Mouse (Mus musculus) T-cell, adult 2 months (primary cell): ENCODE data around the gene Krtap17-1.

ENCODE experiments used
- DNase-seq: peaks from one replicate; pipeline ENCODE4 v3.0.0; 2022; ENCODE audit warnings: low spot score

Krtap17-1 gene

GRCm38 (mm10) chr11:99993620-99994383 lies at the start of gene Krtap17-1:
TSS of gene Krtap17-1 (minus strand) at chr11:99993994.
- no peak for DNase-seq

- no peak for DNase-seq
Observed at GRCm38 (mm10) chr11:100041454-100041853, 47.7 kb upstream of the Krtap17-1 start, which contains the start of gene Krt34. TSS of gene Krt34 (minus strand) at chr11:100041554.

GRCm38 (mm10) chr11:100029768-100030167 lies 36.0 kb upstream of the Krtap17-1 start, which contains the start of gene Krt33b:
TSS of gene Krt33b (minus strand) at chr11:100029868.
- no peak for DNase-seq

- no peak for DNase-seq
Observed at GRCm38 (mm10) chr11:100021438-100021837, 27.6 kb upstream of the Krtap17-1 start.

- no peak for DNase-seq
Observed at GRCm38 (mm10) chr11:100019466-100019865, 25.7 kb upstream of the Krtap17-1 start.

GRCm38 (mm10) chr11:100016112-100016511 lies 22.3 kb upstream of the Krtap17-1 start, which contains the start of gene Krt33a:
TSS of gene Krt33a (minus strand) at chr11:100016212.
- DNase-seq = no peak

- no peak for DNase-seq
Observed at GRCm38 (mm10) chr11:100013691-100014171, 19.9 kb upstream of the Krtap17-1 start.

- no peak for DNase-seq
Observed at GRCm38 (mm10) chr11:100010682-100011081, 16.9 kb upstream of the Krtap17-1 start.

GRCm38 (mm10) chr11:100008336-100008735 lies 14.5 kb upstream of the Krtap17-1 start:
- no peak for DNase-seq

GRCm38 (mm10) chr11:100006624-100007023 lies 12.8 kb upstream of the Krtap17-1 start:
- DNase-seq = no peak

- no peak for DNase-seq
Observed at GRCm38 (mm10) chr11:100005905-100006304, 12.1 kb upstream of the Krtap17-1 start.

GRCm38 (mm10) chr11:100004846-100005245 lies 11.1 kb upstream of the Krtap17-1 start:
- no peak for DNase-seq

- no peak for DNase-seq
Observed at GRCm38 (mm10) chr11:99999091-99999490, 5.3 kb upstream of the Krtap17-1 start.

- DNase-seq = no peak
Observed at GRCm38 (mm10) chr11:99994384-99994661, 529 bp upstream of the Krtap17-1 start.

- DNase-seq = no peak
Observed at GRCm38 (mm10) chr11:99990571-99990970, 3.2 kb downstream of the Krtap17-1 start.

- no peak for DNase-seq
Observed at GRCm38 (mm10) chr11:99989881-99990405, 3.9 kb downstream of the Krtap17-1 start.

GRCm38 (mm10) chr11:99988530-99988929 lies 5.3 kb downstream of the Krtap17-1 start:
- no peak for DNase-seq

- DNase-seq = no peak
Observed at GRCm38 (mm10) chr11:99986180-99986647, 7.6 kb downstream of the Krtap17-1 start, which contains the start of gene Krtap16-1. TSS of gene Krtap16-1 (minus strand) at chr11:99986597.

- no peak for DNase-seq
Observed at GRCm38 (mm10) chr11:99985291-99986092, 8.3 kb downstream of the Krtap17-1 start.

- no peak for DNase-seq
Observed at GRCm38 (mm10) chr11:99983442-99983841, 10.4 kb downstream of the Krtap17-1 start.

- no peak for DNase-seq
Observed at GRCm38 (mm10) chr11:99982731-99983130, 11.1 kb downstream of the Krtap17-1 start.

- DNase-seq = no peak
Observed at GRCm38 (mm10) chr11:99978953-99979352, 14.8 kb downstream of the Krtap17-1 start, which contains the start of gene Krtap29-1. TSS of gene Krtap29-1 (minus strand) at chr11:99979053.
